Mouse (Mus musculus): Measurements from ENCODE around the gene Pou2f1.

DNA sequence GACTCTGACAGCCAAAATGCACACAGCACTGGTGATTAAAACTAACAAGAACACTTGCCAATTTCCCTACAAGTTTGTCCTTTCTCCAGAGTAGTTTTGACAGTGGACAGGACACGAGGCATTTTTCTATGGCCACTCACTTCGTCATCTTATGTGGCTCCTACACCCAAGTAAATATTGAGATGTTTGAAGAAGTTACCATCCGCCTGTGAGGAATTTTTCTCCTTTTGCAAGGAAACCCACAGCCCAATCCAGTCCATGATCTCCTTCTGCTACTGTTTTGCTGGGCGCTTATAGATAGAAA, 43.4 kb upstream of the Pou2f1 start:
- TF ChIP-seq EP300 (IDR thresholded peaks at IDR 0.05; ENCODE audit: insufficient read depth, low read depth, low read length) (no peak), CTCF (IDR thresholded peaks at IDR 0.05) (no peak)
